Mouse (Mus musculus) G1E (cell line): ENCODE data around the gene Cald1. TPM values are rescaled to one million over a fixed set of nuclear protein-coding genes. Genes with fewer than 3 reads are reported as not detected.

Experiments used
- ATAC-seq: 2 replicates; pipeline ENCODE4 v1.8.0; 2016; ENCODE audit warnings: mild to moderate bottlenecking; ENCODE audit not compliant: insufficient number of reproducible peaks, poor library complexity, low FRiP score, severe bottlenecking; ENCODE audit errors: extremely low read depth
- DNase-seq: peaks from one replicate; pipeline ENCODE4 v3.0.0; 2012; ENCODE audit warnings: low spot score
- H3K27me3 ChIP-seq: 2 replicates; pipeline ENCODE4 v1.6.1; 2012; ENCODE audit warnings: mild to moderate bottlenecking, low read length, inconsistent platforms; ENCODE audit not compliant: insufficient read depth
- H3K36me3 ChIP-seq: replicated peaks from 2 replicates; pipeline ENCODE3; 2012; ENCODE audit warnings: mild to moderate bottlenecking, inconsistent platforms
- H3K4me1 ChIP-seq: 2 replicates; pipeline ENCODE4 v1.6.1; 2012; ENCODE audit warnings: low read depth, low read length, inconsistent platforms, mixed read lengths; ENCODE audit not compliant: insufficient read depth
- H3K4me3 ChIP-seq: 2 replicates; pipeline ENCODE4 v1.5.1; 2012; ENCODE audit warnings: low read depth, mild to moderate bottlenecking, inconsistent platforms, low read length, moderate library complexity, mixed read lengths
- H3K9me3 ChIP-seq: replicated peaks from 2 replicates; pipeline ENCODE4 v1.6.1; 2012; ENCODE audit warnings: inconsistent platforms
- CTCF ChIP-seq: IDR thresholded peaks from 2 replicates; pipeline ENCODE4 v1.5.1; 2012; ENCODE audit warnings: low read depth, low read length, inconsistent platforms, mixed read lengths
- GATA1 ChIP-seq: IDR thresholded peaks from 2 replicates; pipeline ENCODE4 v1.6.1; 2012; ENCODE audit warnings: borderline replicate concordance, low read length, inconsistent platforms, mixed read lengths
- GATA2 ChIP-seq: IDR thresholded peaks from 2 replicates; pipeline ENCODE4 v1.6.1; 2012; ENCODE audit warnings: low read depth, low read length, inconsistent platforms, borderline replicate concordance
- POLR2AphosphoS5 ChIP-seq: IDR thresholded peaks from 2 replicates; pipeline ENCODE4 v1.6.1; 2012; ENCODE audit warnings: low read depth, low read length, inconsistent platforms; ENCODE audit not compliant: insufficient replicate concordance
- TAL1 ChIP-seq: conservative IDR thresholded peaks from 2 replicates; pipeline ENCODE4 v1.6.1; 2012; ENCODE audit warnings: low read depth, low read length, inconsistent platforms, mixed read lengths
- polyA plus RNA-seq: library from polyadenylated mRNA; stranded (reverse); fragments of >175 nt; gene quantifications from 2 replicates; pipeline ENCODE4 v1.2.3, GENCODE M21; 2012
- total RNA-seq, 2 experiments: library from RNA; stranded (forward) in 1 of 2; stranded (reverse) in 1 of 2; fragments of 200-1000 nt in 1 of 2; fragments of >200 nt in 1 of 2; fragmentation: Nextera tagmentation in 1 of 2; gene quantifications; 2 replicates each; pipeline ENCODE4 v1.2.3; 2014 to 2017

The Cald1 gene
- total and polyA plus RNA-seq, 3 experiments = 1.9 TPM; not detected in 2

GRCm38 (mm10) chr6:34623290-34623689 lies 25.0 kb downstream of the Cald1 start:
- DNase-seq (no peak), ATAC-seq (no peak)
- Histone ChIP-seq H3K4me3 (no peak overlapping the region), H3K36me3 (no peaks in the 10 kb centered on the region), H3K9me3 (no peaks in the 10 kb centered on the region), H3K4me1 (no peaks in the 10 kb centered on the region), H3K27me3 (peaks cover 2% of the 10 kb centered on the region; the same call in 1 of the 2 replicates)
- TF ChIP-seq POLR2AphosphoS5 (no peak), CTCF (no peak), TAL1 (no peak), GATA1 (no peak), GATA2 (no peak)

DNA sequence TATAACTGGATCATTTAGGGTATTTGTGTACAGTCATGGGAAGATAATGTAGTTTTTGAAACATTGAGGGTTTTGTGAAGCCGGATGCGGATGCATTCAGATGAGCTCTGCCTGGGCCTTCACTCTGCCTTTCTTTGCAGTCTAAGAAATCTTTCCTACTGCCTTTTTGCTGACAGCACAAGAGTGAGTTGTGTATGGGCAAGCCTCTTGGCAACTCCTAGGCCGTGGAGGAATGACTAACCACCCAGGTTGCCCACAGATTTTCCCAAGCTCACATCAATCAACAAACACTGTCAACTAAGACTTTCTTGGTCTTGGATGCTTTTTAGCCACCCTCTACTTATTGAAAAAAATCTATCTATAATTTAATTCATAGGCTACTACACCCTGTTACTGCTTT lies 26.2 kb downstream of the Cald1 start:
- no peaks in the 10 kb centered on the region for H3K9me3 ChIP-seq
- TF ChIP-seq TAL1 (no peak), GATA1 (no peak), CTCF (no peak), POLR2AphosphoS5 (no peak), GATA2 (no peak)
- ATAC-seq (no peak), DNase-seq (no peak)
- no peak overlapping the region for H3K4me3 ChIP-seq
- no peaks in the 10 kb centered on the region for H3K36me3 ChIP-seq
- no peaks in the 10 kb centered on the region for H3K4me1 ChIP-seq
- H3K27me3 ChIP-seq = peaks cover 2% of the 10 kb centered on the region; the same call in 1 of the 2 replicates

DNA sequence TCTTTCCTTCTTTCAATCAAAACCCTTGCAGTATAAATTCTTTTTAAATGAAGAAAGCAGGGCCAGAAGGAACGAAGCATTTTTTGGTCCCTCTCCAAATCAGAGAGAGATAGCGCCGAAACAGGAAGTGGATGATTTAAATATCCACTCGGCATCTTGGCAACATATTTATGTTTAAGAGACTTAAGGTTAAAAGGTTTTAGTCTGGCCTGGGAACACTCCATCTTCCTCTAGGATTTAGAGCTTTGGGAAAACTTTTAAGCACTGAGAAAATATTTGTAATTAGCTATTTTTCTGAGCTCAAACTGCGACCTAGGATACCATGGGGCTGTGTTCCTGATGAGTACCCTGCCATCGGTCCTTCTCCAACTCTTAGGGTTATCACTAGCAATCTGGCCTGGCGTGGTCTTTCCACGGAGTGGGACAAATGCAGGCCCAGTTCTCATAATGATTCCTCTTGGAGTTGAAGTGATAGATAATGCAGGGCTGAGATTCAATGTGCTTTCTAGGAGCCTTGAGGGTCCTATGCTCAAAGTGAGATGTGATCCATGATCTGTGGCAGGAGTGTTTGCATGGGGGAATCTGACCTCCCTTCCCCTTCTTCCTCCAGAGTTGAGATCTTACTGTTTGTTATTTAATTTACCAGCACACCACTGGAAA lies 28.4 kb downstream of the Cald1 start:
- ATAC-seq = no peak
- no peaks in the 10 kb centered on the region for H3K9me3 ChIP-seq
- DNase-seq = no peak

GRCm38 (mm10) chr6:34628131-34628530 lies 29.8 kb downstream of the Cald1 start:
- Histone ChIP-seq H3K4me1 (no peaks in the 10 kb centered on the region), H3K36me3 (no peaks in the 10 kb centered on the region), H3K27me3 (no peaks in the 10 kb centered on the region; the same call in 1 of the 2 replicates), H3K4me3 (no peak overlapping the region), H3K9me3 (no peaks in the 10 kb centered on the region)
- no peak for TF ChIP-seq CTCF
- no peak for TF ChIP-seq GATA1
- TF ChIP-seq POLR2AphosphoS5 = no peak
- TF ChIP-seq GATA2 = no peak
- no peak for TF ChIP-seq TAL1
- no peak for DNase-seq
- ATAC-seq = no peak

More for the DNA sequence above, 28.4 kb downstream of the Cald1 start:
- no peaks in the 10 kb centered on the region for H3K36me3 ChIP-seq
- no peak for TF ChIP-seq POLR2AphosphoS5
- TF ChIP-seq GATA2 = no peak
- no peak for TF ChIP-seq GATA1
- H3K4me1 ChIP-seq = no peaks in the 10 kb centered on the region
- H3K27me3 ChIP-seq = peaks cover 2% of the 10 kb centered on the region; the same call in 1 of the 2 replicates
- no peak overlapping the region for H3K4me3 ChIP-seq

- H3K27me3 ChIP-seq = peaks cover 6% of the 10 kb centered on the region; the same call in 1 of the 2 replicates
- no peak for TF ChIP-seq GATA2
- no peak for TF ChIP-seq TAL1
- TF ChIP-seq GATA1 = no peak
- TF ChIP-seq POLR2AphosphoS5 = no peak
- no peak for TF ChIP-seq CTCF
- H3K9me3 ChIP-seq = no peaks in the 10 kb centered on the region
- H3K4me3 ChIP-seq = no peak overlapping the region
- no peaks in the 10 kb centered on the region for H3K36me3 ChIP-seq
- DNase-seq (no peak), ATAC-seq (no peak)
- H3K4me1 ChIP-seq = no peaks in the 10 kb centered on the region
These were observed 35.5 kb downstream of the Cald1 start for GRCm38 (mm10) chr6:34633776-34634175.

DNA sequence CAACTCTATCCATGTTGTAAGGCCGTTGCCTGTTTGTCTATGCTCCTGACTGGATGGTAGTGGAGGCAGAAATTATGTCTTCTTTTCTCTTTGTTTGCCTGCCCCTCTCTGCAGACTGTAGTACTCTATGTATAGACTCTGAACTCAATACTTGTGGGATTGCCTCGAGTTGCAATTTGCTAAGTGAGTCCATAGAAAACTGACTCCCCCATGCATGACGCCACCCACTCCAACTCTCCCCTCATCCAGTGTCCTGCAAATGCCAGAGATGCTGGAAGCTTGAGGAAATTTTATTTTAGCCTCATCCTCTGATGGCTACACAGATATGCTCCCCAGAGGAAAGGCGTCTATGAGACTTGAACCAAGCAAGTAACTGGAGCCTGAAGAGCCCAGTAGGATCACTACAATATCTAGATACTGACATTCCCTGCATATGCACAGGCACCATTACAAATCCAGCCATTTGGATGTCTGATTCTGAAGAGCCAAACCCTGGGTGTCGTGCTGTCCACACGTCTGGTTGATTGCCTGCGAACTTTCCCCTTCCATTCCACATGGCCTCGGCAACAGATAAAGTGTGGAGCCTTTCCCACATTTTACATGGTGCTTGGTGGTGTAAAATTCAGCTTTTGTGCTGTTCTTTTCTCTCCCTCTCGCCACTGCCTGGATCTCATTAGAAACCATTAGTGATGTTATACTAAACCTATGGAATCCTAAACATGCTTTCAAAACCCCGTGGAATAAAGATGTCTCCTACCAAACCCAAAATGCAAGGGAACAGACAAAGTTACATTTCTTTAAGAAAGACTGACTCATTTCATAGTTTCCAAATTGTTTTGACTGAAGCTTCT lies 39.5 kb downstream of the Cald1 start:
- no peak overlapping the region for H3K4me3 ChIP-seq
- no peak for DNase-seq
- H3K27me3 ChIP-seq = peaks cover 6% of the 10 kb centered on the region; the same call in 1 of the 2 replicates
- no peak for ATAC-seq
- no peak for TF ChIP-seq CTCF
- TF ChIP-seq POLR2AphosphoS5 = no peak
- no peak for TF ChIP-seq GATA2
- TF ChIP-seq TAL1 = no peak
- TF ChIP-seq GATA1 = no peak
- H3K9me3 ChIP-seq = no peaks in the 10 kb centered on the region
- H3K4me1 ChIP-seq = no peaks in the 10 kb centered on the region
- no peaks in the 10 kb centered on the region for H3K36me3 ChIP-seq
